Mouse (Mus musculus): ENCODE measurements at regions not wholly inside any gene's neighbourhood (a gene's known extent, or its start where the extent isn't known, plus 50 kb on each side); places are given as distances from the start of the nearest gene placed in this dataset.

GRCm38 (mm10) chr13:99088285-99088684 is 96.3 kb upstream of the Zfp366 start:
- no peaks in the 10 kb centered on the region for H3K36me3 ChIP-seq (ENCODE audit: control insufficient read depth, insufficient read depth, low read length, poor library complexity, severe bottlenecking)

GRCm38 (mm10) chr13:99079331-99079761 is 95.0 kb upstream of the 1700024P04Rik start:
- Histone ChIP-seq H3K9ac (ENCODE audit: low read depth, poor library complexity, severe bottlenecking) (no peak overlapping the region), H3K36me3 (ENCODE audit: control insufficient read depth, insufficient read depth, low read length, poor library complexity, severe bottlenecking) (no peaks in the 10 kb centered on the region), H3K4me3 (ENCODE audit: low read depth, low read length) (no peak overlapping the region), H3K27me3 (ENCODE audit: control insufficient read depth, insufficient read depth, low read length, poor library complexity, severe bottlenecking) (no peaks in the 10 kb centered on the region), H3K9me3 (replicated peaks; ENCODE audit: control insufficient read depth, insufficient read depth, low read length, poor library complexity, severe bottlenecking) (no peaks in the 10 kb centered on the region), H3K4me1 (ENCODE audit: control insufficient read depth, insufficient read depth, low read length) (peaks cover 3% of the 10 kb centered on the region), H3K27ac (ENCODE audit: insufficient read depth, low read length) (no peak overlapping the region)
- TF ChIP-seq POLR2A (IDR thresholded peaks at IDR 0.05; ENCODE audit: insufficient read depth, low read length) (no peak), EP300 (IDR thresholded peaks at IDR 0.05; ENCODE audit: insufficient read depth, low read depth, low read length) (no peak), CTCF (IDR thresholded peaks at IDR 0.05; ENCODE audit: low read depth, low read length) (no peak)

More at GRCm38 (mm10) chr13:99088285-99088684, 96.3 kb upstream of the Zfp366 start:
- H3K9me3 ChIP-seq (replicated peaks; ENCODE audit: control insufficient read depth, insufficient read depth, low read length, poor library complexity, severe bottlenecking) = peaks cover 9% of the 10 kb centered on the region
- no peak for TF ChIP-seq EP300 (IDR thresholded peaks at IDR 0.05; ENCODE audit: insufficient read depth, low read depth, low read length)
- no peak for TF ChIP-seq POLR2A (IDR thresholded peaks at IDR 0.05; ENCODE audit: insufficient read depth, low read length)
- TF ChIP-seq CTCF (IDR thresholded peaks at IDR 0.05; ENCODE audit: low read depth, low read length) = no peak
- H3K9ac ChIP-seq (ENCODE audit: low read depth, poor library complexity, severe bottlenecking) = no peak overlapping the region
- no peaks in the 10 kb centered on the region for H3K27me3 ChIP-seq (ENCODE audit: control insufficient read depth, insufficient read depth, low read length, poor library complexity, severe bottlenecking)
- H3K4me3 ChIP-seq (ENCODE audit: low read depth, low read length) = no peak overlapping the region
- no peak overlapping the region for H3K27ac ChIP-seq (ENCODE audit: insufficient read depth, low read length)
- H3K4me1 ChIP-seq (ENCODE audit: control insufficient read depth, insufficient read depth, low read length) = peaks cover 3% of the 10 kb centered on the region

- H3K27me3 ChIP-seq (ENCODE audit: control insufficient read depth, insufficient read depth, low read length, poor library complexity, severe bottlenecking) = no peaks in the 10 kb centered on the region
- no peak for TF ChIP-seq POLR2A (IDR thresholded peaks at IDR 0.05; ENCODE audit: insufficient read depth, low read length)
- TF ChIP-seq CTCF (IDR thresholded peaks at IDR 0.05; ENCODE audit: low read depth, low read length) = no peak
- no peak for TF ChIP-seq EP300 (IDR thresholded peaks at IDR 0.05; ENCODE audit: insufficient read depth, low read depth, low read length)
Measured at GRCm38 (mm10) chr13:99078643-99079042, 94.3 kb upstream of the 1700024P04Rik start.

GRCm38 (mm10) chr13:99077039-99077749 is 92.8 kb upstream of the 1700024P04Rik start:
- Histone ChIP-seq H3K9ac (ENCODE audit: low read depth, poor library complexity, severe bottlenecking) (no peak overlapping the region), H3K4me3 (ENCODE audit: low read depth, low read length) (no peak overlapping the region), H3K9me3 (replicated peaks; ENCODE audit: control insufficient read depth, insufficient read depth, low read length, poor library complexity, severe bottlenecking) (no peaks in the 10 kb centered on the region), H3K4me1 (ENCODE audit: control insufficient read depth, insufficient read depth, low read length) (peaks cover 3% of the 10 kb centered on the region), H3K27ac (ENCODE audit: insufficient read depth, low read length) (no peak overlapping the region), H3K36me3 (ENCODE audit: control insufficient read depth, insufficient read depth, low read length, poor library complexity, severe bottlenecking) (no peaks in the 10 kb centered on the region), H3K27me3 (ENCODE audit: control insufficient read depth, insufficient read depth, low read length, poor library complexity, severe bottlenecking) (no peaks in the 10 kb centered on the region)
- TF ChIP-seq POLR2A (IDR thresholded peaks at IDR 0.05; ENCODE audit: insufficient read depth, low read length) = no peak
- TF ChIP-seq CTCF (IDR thresholded peaks at IDR 0.05; ENCODE audit: low read depth, low read length) = no peak
- no peak for TF ChIP-seq EP300 (IDR thresholded peaks at IDR 0.05; ENCODE audit: insufficient read depth, low read depth, low read length)

More at GRCm38 (mm10) chr13:99078643-99079042, 94.3 kb upstream of the 1700024P04Rik start:
- H3K4me3 ChIP-seq (ENCODE audit: low read depth, low read length) = no peak overlapping the region
- H3K4me1 ChIP-seq (ENCODE audit: control insufficient read depth, insufficient read depth, low read length) = peaks cover 3% of the 10 kb centered on the region
- H3K27ac ChIP-seq (ENCODE audit: insufficient read depth, low read length) = no peak overlapping the region
- no peaks in the 10 kb centered on the region for H3K36me3 ChIP-seq (ENCODE audit: control insufficient read depth, insufficient read depth, low read length, poor library complexity, severe bottlenecking)
- no peak overlapping the region for H3K9ac ChIP-seq (ENCODE audit: low read depth, poor library complexity, severe bottlenecking)
- no peaks in the 10 kb centered on the region for H3K9me3 ChIP-seq (replicated peaks; ENCODE audit: control insufficient read depth, insufficient read depth, low read length, poor library complexity, severe bottlenecking)

GRCm38 (mm10) chr13:99075467-99075866 is 91.1 kb upstream of the 1700024P04Rik start:
- TF ChIP-seq CTCF (IDR thresholded peaks at IDR 0.05; ENCODE audit: low read depth, low read length) (no peak), POLR2A (IDR thresholded peaks at IDR 0.05; ENCODE audit: insufficient read depth, low read length) (no peak), EP300 (IDR thresholded peaks at IDR 0.05; ENCODE audit: insufficient read depth, low read depth, low read length) (no peak)
- H3K4me1 ChIP-seq (ENCODE audit: control insufficient read depth, insufficient read depth, low read length) = peaks cover 3% of the 10 kb centered on the region
- H3K36me3 ChIP-seq (ENCODE audit: control insufficient read depth, insufficient read depth, low read length, poor library complexity, severe bottlenecking) = no peaks in the 10 kb centered on the region
- no peak overlapping the region for H3K4me3 ChIP-seq (ENCODE audit: low read depth, low read length)
- no peak overlapping the region for H3K9ac ChIP-seq (ENCODE audit: low read depth, poor library complexity, severe bottlenecking)
- no peaks in the 10 kb centered on the region for H3K9me3 ChIP-seq (replicated peaks; ENCODE audit: control insufficient read depth, insufficient read depth, low read length, poor library complexity, severe bottlenecking)
- H3K27me3 ChIP-seq (ENCODE audit: control insufficient read depth, insufficient read depth, low read length, poor library complexity, severe bottlenecking) = no peaks in the 10 kb centered on the region
- no peak overlapping the region for H3K27ac ChIP-seq (ENCODE audit: insufficient read depth, low read length)

- H3K9me3 ChIP-seq (replicated peaks; ENCODE audit: control insufficient read depth, insufficient read depth, low read length, poor library complexity, severe bottlenecking) = no peaks in the 10 kb centered on the region
- no peaks in the 10 kb centered on the region for H3K36me3 ChIP-seq (ENCODE audit: control insufficient read depth, insufficient read depth, low read length, poor library complexity, severe bottlenecking)
- H3K27ac ChIP-seq (ENCODE audit: insufficient read depth, low read length) = no peak overlapping the region
- H3K4me1 ChIP-seq (ENCODE audit: control insufficient read depth, insufficient read depth, low read length) = peaks cover 3% of the 10 kb centered on the region
- no peak overlapping the region for H3K9ac ChIP-seq (ENCODE audit: low read depth, poor library complexity, severe bottlenecking)
- no peak for TF ChIP-seq EP300 (IDR thresholded peaks at IDR 0.05; ENCODE audit: insufficient read depth, low read depth, low read length)
- no peak for TF ChIP-seq CTCF (IDR thresholded peaks at IDR 0.05; ENCODE audit: low read depth, low read length)
- no peak for TF ChIP-seq POLR2A (IDR thresholded peaks at IDR 0.05; ENCODE audit: insufficient read depth, low read length)
- H3K4me3 ChIP-seq (ENCODE audit: low read depth, low read length) = no peak overlapping the region
- H3K27me3 ChIP-seq (ENCODE audit: control insufficient read depth, insufficient read depth, low read length, poor library complexity, severe bottlenecking) = no peaks in the 10 kb centered on the region
Measured at GRCm38 (mm10) chr13:99071821-99072414, 87.6 kb upstream of the 1700024P04Rik start.
